Mouse (Mus musculus): Measurements from ENCODE around the gene Smarcc2.
A peak's percentile ranks its signal among the peaks of the same experiment; 100 is the strongest.

Gene Smarcc2

DNA sequence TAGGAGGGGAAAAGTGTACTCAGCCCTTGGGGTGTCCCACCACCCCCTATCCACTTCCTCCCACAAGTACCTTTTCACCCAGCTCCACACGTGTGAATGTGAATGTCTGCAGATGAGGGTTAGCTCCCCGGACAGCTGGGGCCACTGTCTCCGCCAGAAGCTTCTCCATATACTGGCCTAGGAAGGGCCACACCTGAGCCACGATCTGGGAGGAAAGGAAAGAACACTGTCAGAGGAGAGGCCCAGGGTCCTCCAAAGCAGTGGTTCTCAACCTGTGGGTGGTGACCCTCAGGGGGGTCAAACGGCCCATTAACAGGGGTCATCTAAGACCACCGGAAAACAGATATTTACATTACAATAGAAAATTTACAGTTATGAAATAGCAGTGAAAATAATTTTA is 63.3 kb downstream of the Smarcc2 start:
- no peak for DNase-seq

GRCm38 (mm10) chr10:128524111-128524731 is 65.2 kb downstream of the Smarcc2 start:
- no peak for DNase-seq

- DNase-seq: peak; percentile 55
Measured at GRCm38 (mm10) chr10:128524732-128525662, 65.9 kb downstream of the Smarcc2 start.

DNA sequence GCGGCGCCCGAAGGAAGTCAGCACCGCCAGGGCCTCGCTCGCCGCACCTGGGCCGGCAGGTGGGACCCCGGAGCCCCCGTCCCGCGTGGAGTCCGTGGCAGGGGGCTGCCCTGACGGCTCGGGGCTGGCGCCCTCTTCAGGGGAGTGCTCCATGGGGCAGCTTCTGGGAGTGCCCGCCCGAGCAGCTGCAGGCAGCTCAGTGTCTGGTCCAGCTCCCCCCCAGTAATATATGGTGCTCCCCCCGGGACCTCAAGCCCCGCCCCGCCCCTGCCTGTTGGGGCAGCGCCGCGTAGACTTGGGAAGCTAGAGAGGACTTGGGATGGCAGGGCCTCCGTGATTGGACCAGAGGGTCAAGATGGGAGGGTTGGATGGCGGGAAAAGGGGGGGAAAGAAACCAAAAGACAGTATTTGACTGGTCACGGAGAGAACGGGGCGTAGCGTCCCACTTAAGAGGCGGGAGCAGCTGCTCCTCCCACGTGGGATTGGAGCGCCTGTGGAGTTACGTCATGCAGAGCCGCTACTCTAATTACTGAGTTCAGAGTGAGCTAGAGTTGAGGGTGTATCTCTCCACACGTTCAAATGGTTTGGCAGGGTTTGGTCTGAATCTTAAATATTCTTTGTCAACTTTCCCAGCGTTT is 66.7 kb downstream of the Smarcc2 start, which contains the start of gene Esyt1:
Gene Esyt1 (minus strand): TSS at position 201 of the 638 bp plus-strand sequence.
- DNase-seq: peak; percentile 90

GRCm38 (mm10) chr10:128526366-128527356 is 67.6 kb downstream of the Smarcc2 start:
- no peak for DNase-seq

DNA sequence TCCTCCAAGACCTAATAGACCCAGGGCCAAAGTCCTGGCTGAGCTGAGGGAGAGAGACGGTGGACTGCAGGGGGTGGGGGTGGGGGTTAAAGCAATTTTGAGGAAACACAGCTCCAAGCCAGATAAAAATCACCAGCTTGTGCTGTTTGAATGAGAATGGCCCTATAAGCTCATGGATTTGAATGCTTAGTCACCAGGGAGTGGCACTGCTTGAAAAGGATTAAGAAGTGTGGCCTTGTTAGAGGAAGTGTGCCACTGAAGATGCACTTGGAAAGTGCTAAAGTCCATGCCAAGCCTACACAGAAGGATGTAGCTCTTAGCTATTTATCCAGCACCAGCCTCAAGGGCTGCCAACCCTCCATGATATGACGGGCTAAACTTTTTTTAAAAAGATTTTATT is 76.2 kb downstream of the Smarcc2 start:
- DNase-seq: no peak

DNA sequence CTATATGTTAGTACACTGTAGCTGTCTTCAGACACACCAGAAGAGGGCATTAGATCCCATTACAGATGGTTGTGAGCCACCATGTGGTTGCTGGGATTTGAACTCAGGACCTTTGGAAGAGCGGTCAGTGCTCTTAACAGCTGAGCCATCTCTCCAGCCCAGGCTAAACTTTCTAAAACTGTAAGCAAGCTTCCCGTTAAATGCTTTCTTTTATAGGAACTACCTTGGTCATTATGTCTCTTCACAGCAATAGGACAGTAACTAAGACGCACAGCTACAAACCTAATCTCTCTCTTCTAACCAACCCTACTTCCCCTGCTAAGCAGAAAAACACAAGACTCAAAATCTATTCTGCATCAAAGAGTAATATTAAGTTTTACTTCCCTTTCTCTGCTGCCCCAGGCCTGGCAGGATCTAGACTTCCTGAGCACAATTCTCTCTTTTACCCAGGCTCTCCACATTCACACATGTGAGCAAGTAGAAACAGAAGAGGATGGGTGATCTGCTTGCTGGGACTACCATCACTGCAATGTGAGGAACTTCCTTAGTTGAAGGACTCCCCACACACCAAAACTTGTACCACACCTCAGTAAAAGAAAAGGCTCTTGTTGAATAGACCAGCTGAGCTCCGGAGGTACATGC is 76.7 kb downstream of the Smarcc2 start:
- DNase-seq: no peak

GRCm38 (mm10) chr10:128536266-128536940 is 77.4 kb downstream of the Smarcc2 start:
- DNase-seq: peak; percentile 92

DNA sequence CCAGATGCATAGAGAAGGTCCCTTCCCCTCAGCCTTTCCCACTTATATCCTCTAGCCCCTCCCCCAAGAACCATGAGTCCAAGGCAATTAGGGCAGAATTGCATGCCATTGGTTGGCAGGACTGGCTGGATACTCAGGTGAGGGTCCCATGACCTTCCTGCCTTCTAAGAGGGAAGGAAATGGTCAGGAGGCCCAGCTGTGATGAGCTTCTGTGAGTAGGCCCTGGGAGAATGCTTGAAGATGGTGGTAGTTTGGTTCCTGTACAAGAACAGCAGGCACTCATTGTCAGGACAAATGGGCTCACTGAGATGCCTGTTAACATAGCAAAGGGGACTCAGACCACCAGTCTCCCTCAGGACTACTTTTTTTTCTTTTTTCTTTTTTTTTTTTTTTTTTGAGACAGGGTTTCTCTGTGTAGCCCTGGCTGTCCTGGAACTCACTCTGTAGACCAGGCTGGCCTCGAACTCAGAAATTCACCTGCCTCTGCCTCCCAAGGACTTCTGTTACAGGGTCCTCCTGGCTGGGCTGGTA is 79.4 kb downstream of the Smarcc2 start:
- DNase-seq: no peak
